Mouse (Mus musculus): ENCODE data around the gene Dlg4. TPM values are rescaled to one million over a fixed set of nuclear protein-coding genes. Genes with fewer than 3 reads are reported as not detected.
A peak's percentile ranks its signal among the peaks of the same experiment; 100 is the strongest.

The Dlg4 gene
- total RNA-seq (2021), result 100 to 1,000 TPM; 846 to 862 TPM
- long read RNA-seq, full-length matches to known transcripts, result 11 of 122 reads
- long read RNA-seq, partial matches to known transcripts, result 35 of 122 reads
- long read RNA-seq, other reads (novel, unspliced or antisense), result 76 of 122 reads

- no peak for DNase-seq (ENCODE audit: low spot score in 2 of 2)
These were observed at the start of gene Dlg4 for GRCm38 (mm10) chr11:70016669-70017068. TSS of gene Dlg4 (plus strand) at chr11:70016942.

- no peak for DNase-seq (ENCODE audit: low spot score in 2 of 2)
These were observed 47.9 kb upstream of the Dlg4 start for GRCm38 (mm10) chr11:69968793-69969192.

- no peak for DNase-seq (ENCODE audit: low spot score in 2 of 2)
These were observed 46.5 kb upstream of the Dlg4 start for GRCm38 (mm10) chr11:69970222-69970621.

GRCm38 (mm10) chr11:69970775-69971174 is 46.0 kb upstream of the Dlg4 start:
- no peak for DNase-seq (ENCODE audit: low spot score in 2 of 2)

- no peak for DNase-seq (ENCODE audit: low spot score in 2 of 2)
These were observed 41.8 kb upstream of the Dlg4 start for GRCm38 (mm10) chr11:69974907-69975306.

GRCm38 (mm10) chr11:69976271-69976670 is 40.5 kb upstream of the Dlg4 start:
- no peak for DNase-seq (ENCODE audit: low spot score in 2 of 2)

GRCm38 (mm10) chr11:69979827-69980195 is 36.9 kb upstream of the Dlg4 start:
- DNase-seq (ENCODE audit: low spot score in 2 of 2), result no peak

- peak; percentile 99 to 100 for DNase-seq (ENCODE audit: low spot score in 2 of 2)
These were observed 36.3 kb upstream of the Dlg4 start for GRCm38 (mm10) chr11:69980196-69981140.

GRCm38 (mm10) chr11:69981141-69981762 is 35.5 kb upstream of the Dlg4 start, which contains the start of gene Ctdnep1:
TSS of gene Ctdnep1 (plus strand) at chr11:69981156.
- DNase-seq (ENCODE audit: low spot score in 2 of 2), result no peak

- DNase-seq (ENCODE audit: low spot score in 2 of 2), result no peak
These were observed 34.5 kb upstream of the Dlg4 start, which contains the start of gene Elp5 for GRCm38 (mm10) chr11:69982225-69982624. TSS of gene Elp5 (minus strand) at chr11:69982517.

GRCm38 (mm10) chr11:69982877-69983276 is 33.9 kb upstream of the Dlg4 start:
- DNase-seq (ENCODE audit: low spot score in 2 of 2), result no peak

- DNase-seq (ENCODE audit: low spot score in 2 of 2), result no peak
These were observed 33.4 kb upstream of the Dlg4 start for GRCm38 (mm10) chr11:69983377-69983776.

- no peak for DNase-seq (ENCODE audit: low spot score in 2 of 2)
These were observed 32.3 kb upstream of the Dlg4 start for GRCm38 (mm10) chr11:69984431-69984830.

- DNase-seq (ENCODE audit: low spot score in 2 of 2), result no peak
These were observed 26.8 kb upstream of the Dlg4 start for GRCm38 (mm10) chr11:69989949-69990348.

- peak; percentile 95 to 98 for DNase-seq (ENCODE audit: low spot score in 2 of 2)
These were observed 25.7 kb upstream of the Dlg4 start, which contains the start of gene Gabarap for GRCm38 (mm10) chr11:69990850-69991691. TSS of gene Gabarap (plus strand) at chr11:69991143.

- DNase-seq (ENCODE audit: low spot score in 2 of 2), result no peak
These were observed 25.0 kb upstream of the Dlg4 start for GRCm38 (mm10) chr11:69991711-69992110.

GRCm38 (mm10) chr11:69992396-69992795 is 24.3 kb upstream of the Dlg4 start:
- DNase-seq (ENCODE audit: low spot score in 2 of 2), result no peak

- no peak for DNase-seq (ENCODE audit: low spot score in 2 of 2)
These were observed 23.8 kb upstream of the Dlg4 start for GRCm38 (mm10) chr11:69992932-69993331.

GRCm38 (mm10) chr11:69994401-69995090 is 22.2 kb upstream of the Dlg4 start:
- no peak for DNase-seq (ENCODE audit: low spot score in 2 of 2)

GRCm38 (mm10) chr11:69995391-69995960 is 21.3 kb upstream of the Dlg4 start, which contains the start of gene Phf23:
TSS of gene Phf23 (plus strand) at chr11:69995777.
- DNase-seq (ENCODE audit: low spot score in 2 of 2), result peak; percentile 98

Measured in layer of hippocampus, adult 18-20 months (tissue).